Mouse (Mus musculus) liver, postnatal 0 days (tissue): ENCODE results near the gene Dcakd.

Experiments
- CTCF ChIP-seq: sonication (generic); IDR thresholded peaks from 2 replicates; pipeline ENCODE4 v1.5.1; 2016; ENCODE audit warnings: antibody characterized with exemption, low read depth
- EP300 ChIP-seq: IDR thresholded peaks from 2 replicates; pipeline ENCODE4 v1.6.1; 2016; ENCODE audit warnings: antibody characterized with exemption, low read depth, mild to moderate bottlenecking

DNA sequence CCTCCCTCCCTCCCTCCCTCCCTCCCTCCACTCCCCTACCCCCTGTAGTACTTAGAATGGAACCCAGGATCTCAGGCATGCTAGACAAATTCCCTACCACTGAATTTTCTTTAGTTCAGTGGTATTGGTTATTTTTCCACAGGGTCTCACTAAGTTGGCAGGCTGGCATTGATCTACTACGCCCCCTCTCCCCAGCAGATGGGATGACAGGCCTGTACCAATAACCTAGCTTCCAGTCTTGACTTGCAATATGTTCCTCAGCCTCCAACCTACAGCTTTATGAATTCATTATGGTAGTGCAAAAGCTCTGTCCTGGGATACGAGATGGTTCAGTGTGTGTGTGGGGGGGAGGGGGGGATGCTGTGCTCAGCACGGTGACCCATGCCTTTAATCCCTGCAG, 4.2 kb downstream of the Dcakd start:
- TF ChIP-seq CTCF (no peak), EP300 (no peak)
